Mouse (Mus musculus) 3134 (cell line): ENCODE measurements at regions not wholly inside any gene's neighbourhood (a gene's known extent, or its start where the extent isn't known, plus 50 kb on each side); places are given as distances from the start of the nearest gene placed in this dataset.

Experiments used
- DNase-seq: peaks from one replicate; pipeline ENCODE4 v3.0.0-alpha.2; 2011; ENCODE audit warnings: low spot score; ENCODE audit not compliant: insufficient read length; ENCODE audit errors: extremely low read depth

- DNase-seq: no peak
These were observed 62.2 kb upstream of the Teddm2 start for GRCm38 (mm10) chr1:153962161-153962720.

- DNase-seq: no peak
These were observed 63.8 kb upstream of the Teddm2 start for GRCm38 (mm10) chr1:153963744-153964342.

GRCm38 (mm10) chr1:153969401-153969800 lies 69.4 kb upstream of the Teddm2 start:
- no peak for DNase-seq

- peak; percentile 57 for DNase-seq
These were observed 74.3 kb upstream of the Teddm2 start for GRCm38 (mm10) chr1:153974300-153974699.

GRCm38 (mm10) chr1:153977963-153978726 lies 78.1 kb upstream of the Teddm2 start:
- DNase-seq: no peak

GRCm38 (mm10) chr1:153980886-153981285 lies 80.9 kb upstream of the Teddm2 start:
- DNase-seq: no peak

GRCm38 (mm10) chr1:153985595-153985994 lies 85.6 kb upstream of the Teddm2 start:
- DNase-seq: no peak

- peak; percentile 62 for DNase-seq
These were observed 86.6 kb upstream of the Teddm2 start for GRCm38 (mm10) chr1:153986632-153987031.

- no peak for DNase-seq
These were observed 88.3 kb upstream of the Teddm2 start for GRCm38 (mm10) chr1:153988297-153988696.

GRCm38 (mm10) chr1:153990651-153991435 lies 90.8 kb upstream of the Teddm2 start:
- no peak for DNase-seq

- DNase-seq: no peak
These were observed 92.4 kb upstream of the Teddm2 start for GRCm38 (mm10) chr1:153992466-153992865.

- DNase-seq: no peak
These were observed 94.8 kb upstream of the Teddm2 start for GRCm38 (mm10) chr1:153994871-153995270.

GRCm38 (mm10) chr1:153997201-153998181 lies 97.5 kb upstream of the Teddm2 start:
- no peak for DNase-seq

- DNase-seq: no peak
These were observed 99.7 kb upstream of the Teddm2 start for GRCm38 (mm10) chr1:153999776-154000175.

GRCm38 (mm10) chr1:154003669-154004068 lies 103.6 kb upstream of the Teddm2 start:
- DNase-seq: no peak

- DNase-seq: no peak
These were observed 104.6 kb upstream of the Teddm2 start for GRCm38 (mm10) chr1:154004647-154005046.

GRCm38 (mm10) chr1:154006055-154006454 lies 106.0 kb upstream of the Teddm2 start:
- no peak for DNase-seq

GRCm38 (mm10) chr1:154007440-154007839 lies 107.4 kb upstream of the Teddm2 start:
- no peak for DNase-seq

GRCm38 (mm10) chr1:154008593-154009310 lies 108.7 kb upstream of the Teddm2 start:
- DNase-seq: no peak
